ENCODE assay signal across 1 mouse cellular context in the genomic region with DNA sequence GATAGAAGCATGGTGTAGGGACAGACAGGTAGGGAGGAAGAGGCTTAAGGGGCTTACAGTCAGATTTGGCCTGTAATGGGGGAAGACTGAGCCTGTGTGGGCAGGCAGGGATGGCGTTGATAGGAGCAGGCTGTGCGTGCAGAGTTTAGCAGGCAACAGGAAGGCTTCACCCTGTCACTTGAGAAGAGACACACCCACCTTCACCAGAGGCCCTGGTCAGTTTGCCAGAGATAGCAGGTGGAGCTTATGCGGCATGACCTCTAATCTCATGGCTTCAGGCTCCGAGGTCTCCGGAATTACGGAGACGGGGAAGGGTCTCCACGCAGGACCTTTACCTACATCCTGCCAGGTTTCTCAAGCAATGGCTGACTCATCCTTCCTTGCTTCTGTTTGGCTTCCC.
TF ChIP-seq lines count a peak whose summit lies in the region.

No protein-coding gene starts in this region.

TF ChIP-seq in MEL, 35 proteins besides CTCF, POLR2A, EP300 and RAD21 (continued from another document):
- peak; percentile 61; the same call in 1 of the 2 replicates for TF ChIP-seq MXI1 (IDR thresholded peaks at IDR 0.05; ENCODE audit: low read depth, low read length)
- no peak for TF ChIP-seq TCF12 (IDR thresholded peaks at IDR 0.05; ENCODE audit: low read depth, low read length)
- no peak for TF ChIP-seq NELFE (IDR thresholded peaks at IDR 0.05; ENCODE audit: low read depth, low read length)
- no peak for TF ChIP-seq JUND (IDR thresholded peaks at IDR 0.05; ENCODE audit: low read depth, low read length)
- TF ChIP-seq TAL1 (IDR thresholded peaks at IDR 0.05; ENCODE audit: low read length) = peak; percentile 62
- 0 out of 2 replicates have a peak, but pooled peaks have one; percentile 20 for TF ChIP-seq ETS1 (IDR thresholded peaks at IDR 0.05; ENCODE audit: low read depth, low read length)
- 0 out of 2 replicates have a peak, but pooled peaks have one; percentile 13 for TF ChIP-seq TBP (IDR thresholded peaks at IDR 0.05; ENCODE audit: low read depth, low read length)
- no peak for TF ChIP-seq USF1 (IDR thresholded peaks at IDR 0.05; ENCODE audit: low read depth, low read length)
